Mouse (Mus musculus) gastrocnemius, adult 2 months (tissue): Measurements from ENCODE around the gene Ccn2. TPM values are rescaled to one million over a fixed set of nuclear protein-coding genes. Genes with fewer than 3 reads are reported as not detected.

Experiments
- DNase-seq: peaks from one replicate; pipeline ENCODE4 v3.0.0; 2022
- H3K27ac ChIP-seq: fragments of 200-600 bp; 2 replicates; pipeline ENCODE4 v1.8.1; 2022; ENCODE audit warnings: mild to moderate bottlenecking
- H3K4me3 ChIP-seq: fragments of 200-600 bp; 2 replicates; pipeline ENCODE4 v1.8.1; 2022; ENCODE audit warnings: mild to moderate bottlenecking, moderate library complexity
- CTCF ChIP-seq: fragments of 200-600 bp; IDR thresholded peaks from 2 replicates; pipeline ENCODE4 v1.8.1; 2022; ENCODE audit warnings: antibody characterized with exemption, mild to moderate bottlenecking, moderate library complexity
- intact Hi-C: fragments of 180-260 bp; cut with DNase I; formaldehyde crosslinking; loops from one replicate; pipeline ENCODE4 v1.15.1; 2025
- long read RNA-seq, 2 experiments: library from polyadenylated mRNA; stranded (forward); transcript quantifications; one replicate each; pipeline ENCODE4 v2.0.0; 2021
- total RNA-seq, 2 experiments: library from RNA; stranded (reverse); gene quantifications; 2 replicates each; pipeline ENCODE4 v1.2.3; 2021

Ccn2 gene
- total RNA-seq = 10 to 100 TPM; 14.6 to 65.9 TPM
- long read RNA-seq, experiment 1, transcript Ccn2-201 (5 exons, 2,398 nt) = major isoform, 26 of 40 reads
- long read RNA-seq, experiment 1, partial matches to known transcripts = 13 of 40 reads
- long read RNA-seq, experiment 1, other reads (novel, unspliced or antisense) = 1 of 40 reads
- long read RNA-seq, experiment 2, transcript Ccn2-201 (5 exons, 2,398 nt) = major isoform, 11 of 15 reads
- long read RNA-seq, experiment 2, partial matches to known transcripts = 1 of 15 reads
- long read RNA-seq, experiment 2, other reads (novel, unspliced or antisense) = 3 of 15 reads

DNA sequence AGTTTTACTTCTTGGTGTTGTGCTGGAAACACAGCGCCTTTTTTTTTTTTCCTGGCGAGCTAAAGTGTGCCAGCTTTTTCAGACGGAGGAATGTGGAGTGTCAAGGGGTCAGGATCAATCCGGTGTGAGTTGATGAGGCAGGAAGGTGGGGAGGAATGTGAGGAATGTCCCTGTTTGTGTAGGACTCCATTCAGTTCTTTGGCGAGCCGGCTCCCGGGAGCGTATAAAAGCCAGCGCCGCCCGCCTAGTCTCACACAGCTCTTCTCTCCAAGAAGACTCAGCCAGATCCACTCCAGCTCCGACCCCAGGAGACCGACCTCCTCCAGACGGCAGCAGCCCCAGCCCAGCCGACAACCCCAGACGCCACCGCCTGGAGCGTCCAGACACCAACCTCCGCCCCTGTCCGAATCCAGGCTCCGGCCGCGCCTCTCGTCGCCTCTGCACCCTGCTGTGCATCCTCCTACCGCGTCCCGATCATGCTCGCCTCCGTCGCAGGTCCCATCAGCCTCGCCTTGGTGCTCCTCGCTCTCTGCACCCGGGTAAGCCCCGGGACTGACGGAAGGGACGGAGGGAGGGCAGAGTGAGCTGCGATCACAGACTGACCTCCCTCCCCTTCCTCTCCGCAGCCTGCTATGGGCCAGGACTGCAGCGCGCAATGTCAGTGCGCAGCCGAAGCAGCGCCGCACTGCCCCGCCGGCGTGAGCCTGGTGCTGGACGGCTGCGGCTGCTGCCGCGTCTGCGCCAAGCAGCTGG lies at the start of gene Ccn2:
Gene Ccn2, plus strand, starts transcription at position 193 of the 753 bp plus-strand sequence.
- Histone ChIP-seq H3K4me3 (peak within 1 kb of the TSS; percentile 83), H3K27ac (peak within 1 kb of the TSS; percentile 85)
- DNase-seq = peak; percentile 91
- intact Hi-C loops = loop anchor here (10.0 kb wide), 1 partner anchor 281 kb away; no protein-coding TSS in a partner anchor
- TF ChIP-seq CTCF = peak; percentile 7; the same call in 1 of the 2 replicates

DNA sequence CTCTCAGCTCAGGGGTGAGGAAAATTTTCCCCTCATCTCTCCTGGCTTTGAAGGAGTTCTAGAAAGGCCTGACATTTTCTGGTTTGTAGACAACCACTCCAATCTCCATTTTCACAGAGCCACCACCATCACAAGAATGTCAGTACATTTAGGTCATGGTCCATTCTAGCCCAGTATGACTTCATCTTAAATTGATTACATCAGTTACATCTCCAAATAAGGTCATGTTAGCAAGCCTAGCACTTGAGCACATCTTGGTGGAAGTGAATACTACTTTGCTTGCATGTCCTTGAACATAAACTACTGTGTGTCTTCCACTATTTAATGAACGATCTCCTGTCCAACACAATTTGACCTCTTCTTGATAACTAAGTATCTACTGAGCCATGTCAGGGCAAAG lies 42.4 kb upstream of the Ccn2 start:
- DNase-seq = no peak
- no peak overlapping the region for H3K4me3 ChIP-seq
- no peak overlapping the region for H3K27ac ChIP-seq
- intact Hi-C loops = no loop called here
- TF ChIP-seq CTCF = no peak

DNA sequence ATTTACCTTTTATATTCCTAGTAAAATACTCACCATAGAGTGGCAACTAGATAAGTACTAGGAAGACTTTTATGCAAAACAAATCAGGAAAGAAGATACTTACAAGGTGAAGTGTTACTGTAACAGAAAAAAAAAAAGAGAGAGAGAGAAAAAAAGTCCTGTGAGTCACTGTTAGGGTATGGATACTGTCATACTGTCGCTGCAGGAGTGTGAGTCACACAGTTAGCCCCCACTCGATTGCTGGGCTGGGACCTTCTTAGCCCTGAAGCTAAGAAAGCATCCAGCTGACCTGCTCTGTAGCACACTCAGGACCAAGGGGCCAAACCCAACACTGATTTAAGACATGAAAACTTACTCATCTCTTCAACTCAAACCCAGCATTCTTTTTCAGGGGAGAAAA lies 41.2 kb upstream of the Ccn2 start:
- no peak overlapping the region for H3K27ac ChIP-seq
- no peak for TF ChIP-seq CTCF
- no peak for DNase-seq
- no peak overlapping the region for H3K4me3 ChIP-seq
- intact Hi-C loops = no loop called here

DNA sequence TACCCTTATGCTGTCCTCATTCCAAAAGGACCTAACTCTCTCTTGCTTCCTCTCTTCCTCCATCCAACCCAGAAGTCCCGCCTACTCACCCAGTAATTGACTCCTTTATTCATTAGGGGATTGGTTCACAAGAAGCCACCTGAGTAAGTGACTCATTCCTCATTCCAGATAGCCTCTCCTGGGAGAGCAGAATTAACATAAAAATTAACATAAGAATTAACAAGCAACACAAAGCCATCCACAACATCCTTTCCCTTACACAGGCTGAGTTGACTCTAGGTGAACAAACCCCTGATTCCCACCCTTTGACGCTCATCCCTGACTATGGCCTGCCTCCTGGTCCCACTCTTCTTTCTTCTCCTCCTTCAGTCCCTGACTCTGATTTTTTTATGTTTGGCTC lies 36.9 kb upstream of the Ccn2 start:
- intact Hi-C loops = no loop called here
- DNase-seq = no peak
- no peak for TF ChIP-seq CTCF
- H3K27ac ChIP-seq = no peak overlapping the region
- H3K4me3 ChIP-seq = no peak overlapping the region

DNA sequence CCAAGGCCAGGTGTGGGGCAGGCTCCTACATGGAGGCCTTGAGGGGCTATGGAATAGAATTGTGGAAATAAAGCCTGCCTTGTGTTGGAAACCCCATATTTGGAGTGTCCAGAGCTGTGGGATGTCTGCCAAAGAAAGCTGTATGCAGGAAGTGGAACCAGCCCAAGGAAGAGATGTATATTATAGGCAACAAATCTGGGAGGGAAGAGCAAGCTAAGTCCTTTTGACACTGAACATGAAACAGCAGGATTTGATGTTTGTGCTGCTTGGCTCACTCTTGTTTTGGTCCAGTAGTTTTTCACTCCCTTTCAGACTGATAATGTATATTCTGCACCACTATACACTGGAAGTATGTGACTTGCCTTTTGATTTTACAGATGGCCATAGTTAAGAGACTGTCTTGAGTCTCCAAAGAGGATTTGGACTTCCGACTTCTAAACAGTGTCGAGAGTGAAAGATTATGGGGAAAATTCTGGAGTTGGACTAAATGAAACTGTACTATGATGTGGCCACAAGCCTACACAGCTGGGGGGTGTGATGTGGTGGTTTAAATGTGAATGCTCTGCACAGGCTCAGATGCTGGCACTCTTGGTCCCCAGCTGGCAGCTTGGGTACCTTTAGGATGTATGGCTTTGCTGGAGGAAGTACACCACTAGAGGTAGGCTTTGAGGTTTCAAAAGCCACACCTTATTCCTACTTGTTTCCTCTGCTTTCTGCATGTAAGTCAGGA lies 25.4 kb upstream of the Ccn2 start:
- intact Hi-C loops = no loop called here
- H3K27ac ChIP-seq = no peak overlapping the region
- DNase-seq = no peak
- H3K4me3 ChIP-seq = no peak overlapping the region
- no peak for TF ChIP-seq CTCF

DNA sequence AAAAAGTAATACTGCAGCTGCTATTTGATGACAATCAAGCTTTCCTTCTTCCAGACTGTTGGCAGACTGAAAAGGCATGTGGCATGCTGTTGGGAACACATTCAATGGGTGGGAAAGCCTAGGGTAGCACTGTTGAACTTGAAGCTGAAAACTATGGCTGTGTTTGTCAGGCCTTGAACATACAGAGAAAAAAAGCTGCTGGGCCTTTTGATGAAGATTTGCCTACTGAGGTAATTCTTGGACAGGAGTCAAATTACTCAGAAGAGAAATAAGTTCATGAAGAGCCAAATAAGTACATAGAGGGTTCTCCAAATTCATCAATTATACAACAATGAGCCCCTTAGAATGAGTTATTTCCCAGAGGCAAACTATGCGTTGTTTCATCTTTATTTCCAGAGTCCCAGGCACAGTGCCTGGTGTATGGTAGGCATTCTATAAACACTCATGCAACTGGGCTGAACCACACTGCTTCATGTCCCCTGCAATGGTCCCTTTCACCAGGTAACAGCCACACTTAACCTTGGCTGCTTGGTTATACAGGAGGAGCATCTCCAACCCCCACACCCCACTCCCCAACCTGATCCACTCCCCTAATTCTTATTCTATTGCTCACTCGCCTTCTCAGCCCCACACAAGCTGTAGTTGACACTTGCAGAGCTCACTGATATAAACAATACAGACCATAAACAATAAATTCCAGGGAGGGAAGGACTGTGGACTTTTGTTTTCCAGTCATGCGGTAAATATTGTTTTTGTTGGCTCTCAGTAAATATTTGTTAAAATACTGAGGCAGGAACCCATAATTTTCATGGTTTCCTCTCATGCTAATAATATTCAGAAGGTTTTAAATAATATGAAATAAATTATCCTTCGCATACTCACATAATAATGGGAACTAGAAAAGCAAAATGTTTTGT lies 22.9 kb upstream of the Ccn2 start:
- no peak for TF ChIP-seq CTCF
- Histone ChIP-seq H3K4me3 (no peak overlapping the region), H3K27ac (no peak overlapping the region)
- no peak for DNase-seq
- intact Hi-C loops = no loop called here

DNA sequence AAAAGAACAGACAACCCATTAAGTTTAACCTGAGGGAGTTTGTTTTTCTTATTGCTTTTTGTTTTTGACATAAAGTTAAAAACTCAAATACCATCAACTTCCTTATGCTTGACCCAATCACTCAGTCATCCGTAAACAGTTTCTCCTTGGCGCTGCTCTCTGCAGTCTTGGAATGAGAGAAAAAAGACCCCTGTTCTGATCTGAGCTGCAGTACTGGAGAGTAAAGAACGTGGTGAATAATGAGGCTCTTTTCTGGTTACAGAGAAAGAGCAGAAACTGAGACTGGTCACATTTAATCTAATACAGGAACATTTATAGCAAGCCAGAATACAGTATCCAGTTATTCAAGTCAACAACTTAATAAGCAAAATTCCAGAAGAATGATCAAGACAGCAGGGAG lies 21.8 kb upstream of the Ccn2 start:
- TF ChIP-seq CTCF = no peak
- DNase-seq = no peak
- no peak overlapping the region for H3K27ac ChIP-seq
- no peak overlapping the region for H3K4me3 ChIP-seq
- intact Hi-C loops = no loop called here

DNA sequence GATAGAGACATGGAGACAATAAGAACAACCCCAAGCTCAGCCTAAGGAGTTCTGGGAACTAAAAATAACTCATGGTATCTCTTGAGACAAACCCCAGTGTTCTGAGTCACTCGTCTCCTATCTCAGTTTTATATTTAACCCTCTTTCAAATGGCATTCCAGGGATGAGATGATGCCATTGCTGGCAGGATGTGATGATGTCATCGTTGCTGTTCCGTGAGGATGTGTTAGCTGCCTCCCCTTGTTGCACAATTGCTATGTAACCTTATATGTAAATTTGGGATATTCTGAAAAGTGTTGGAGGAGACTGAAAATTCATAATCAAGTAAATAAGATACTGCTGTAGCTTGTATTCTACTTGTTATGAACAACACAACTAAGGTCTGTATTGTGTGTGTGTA lies 14.2 kb upstream of the Ccn2 start:
- no peak for TF ChIP-seq CTCF
- H3K27ac ChIP-seq = no peak overlapping the region
- no peak overlapping the region for H3K4me3 ChIP-seq
- intact Hi-C loops = no loop called here
- DNase-seq = no peak

DNA sequence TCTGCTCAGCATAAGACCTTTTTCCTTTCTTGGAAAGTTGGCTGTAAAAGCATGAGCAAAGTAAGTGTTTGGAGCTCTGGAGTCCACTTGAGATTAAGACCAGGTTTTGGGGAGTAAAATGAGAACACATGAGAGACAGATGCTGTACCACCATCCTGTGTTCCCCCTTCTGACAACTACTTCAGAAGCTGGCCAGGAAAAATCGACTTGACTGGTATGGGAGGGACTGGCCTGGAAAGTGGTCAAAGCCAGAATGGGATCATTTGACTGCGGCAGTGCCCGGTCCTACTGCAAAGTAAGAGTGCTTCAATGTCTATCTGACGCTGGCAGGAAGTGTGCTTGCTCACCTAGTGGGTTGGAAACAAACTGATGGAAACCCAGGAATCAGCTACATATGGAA lies 6.4 kb upstream of the Ccn2 start:
- Histone ChIP-seq H3K4me3 (no peak overlapping the region), H3K27ac (no peak overlapping the region)
- TF ChIP-seq CTCF = no peak
- no peak for DNase-seq
- intact Hi-C loops = no loop called here

DNA sequence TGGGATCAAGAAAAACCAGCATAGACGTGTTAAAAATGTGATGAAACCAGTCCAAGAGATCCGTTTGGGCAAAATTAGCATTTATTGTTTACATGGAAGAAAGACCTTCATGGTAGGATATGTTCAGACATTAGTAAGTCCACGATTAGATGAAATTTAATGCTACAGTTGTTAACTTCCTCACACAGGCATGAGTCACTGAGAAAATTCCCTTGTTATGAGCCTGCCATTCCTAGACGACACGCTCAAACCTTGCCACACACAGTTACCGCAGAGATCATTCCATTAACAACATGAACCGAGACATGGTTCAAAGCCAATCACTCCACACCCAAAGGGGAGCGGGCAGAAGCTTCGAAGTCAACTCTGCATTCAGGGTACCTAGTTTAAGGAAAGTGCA lies 6.0 kb upstream of the Ccn2 start:
- DNase-seq = no peak
- no peak for TF ChIP-seq CTCF
- H3K27ac ChIP-seq = no peak overlapping the region
- no peak overlapping the region for H3K4me3 ChIP-seq
- intact Hi-C loops = no loop called here

DNA sequence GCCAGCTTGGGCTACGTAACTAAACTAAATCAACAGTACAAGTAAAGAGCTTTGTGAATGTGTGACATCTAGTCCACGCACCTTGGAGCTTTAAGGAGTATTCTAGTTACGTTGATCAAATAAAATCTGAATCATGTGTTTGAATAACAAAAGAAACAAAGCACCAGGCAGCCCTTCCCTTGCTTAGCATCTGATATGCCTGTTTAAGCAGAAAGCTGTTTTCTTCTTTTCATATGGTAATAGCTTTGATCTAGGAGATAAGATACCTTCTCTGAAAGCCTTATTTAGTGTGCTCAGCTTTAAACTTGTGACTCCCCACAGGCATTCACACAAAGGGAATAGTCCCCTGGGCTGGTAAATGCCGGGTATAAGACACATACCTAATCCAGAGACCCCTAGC lies 4.7 kb upstream of the Ccn2 start:
- no peak for TF ChIP-seq CTCF
- intact Hi-C loops = loop anchor here (2.0 to 10.0 kb wide), 3 partner anchors 34 to 276 kb away; no protein-coding TSS in a partner anchor
- DNase-seq = no peak
- Histone ChIP-seq H3K4me3 (no peak overlapping the region), H3K27ac (no peak overlapping the region)

DNA sequence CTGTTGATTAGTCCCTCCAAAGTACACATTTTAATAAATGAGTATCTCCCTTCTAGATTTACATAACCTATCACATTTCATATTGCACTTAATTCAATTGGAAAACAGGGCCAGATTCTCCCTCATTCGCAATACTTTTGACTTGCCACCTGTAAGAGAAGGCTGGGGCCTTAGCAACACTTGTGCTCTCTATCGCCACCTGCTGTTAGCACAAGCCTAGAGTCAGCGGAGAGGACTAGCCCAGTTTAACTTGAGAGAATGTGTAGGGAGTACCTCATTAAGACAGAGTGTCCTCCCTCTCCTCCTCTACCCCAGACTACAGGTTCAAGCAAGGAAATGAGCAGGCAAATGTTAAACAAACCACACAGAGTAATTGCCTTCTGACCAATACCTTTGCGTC lies 4.1 kb upstream of the Ccn2 start:
- no peak overlapping the region for H3K4me3 ChIP-seq
- no peak; the same call in 1 of the 2 replicates for TF ChIP-seq CTCF
- H3K27ac ChIP-seq = peak overlapping the region; percentile 20; the same call in 1 of the 2 replicates
- intact Hi-C loops = loop anchor here (1.0 to 10.0 kb wide), 4 partner anchors 34 to 276 kb away; no protein-coding TSS in a partner anchor
- peak; percentile 86 for DNase-seq
